Mouse (Mus musculus) embryonic fibroblast, embryonic 13.5 days (primary cell): ENCODE measurements around the gene Vmo1.

Experiments
- CTCF ChIP-seq: IDR thresholded peaks from 2 replicates; pipeline ENCODE4 v1.5.1; 2011; ENCODE audit warnings: mild to moderate bottlenecking, control low read depth, low read length, moderate library complexity, borderline replicate concordance; ENCODE audit not compliant: insufficient read depth
- POLR2A ChIP-seq: IDR thresholded peaks from 2 replicates; pipeline ENCODE4 v1.6.1; 2011; ENCODE audit warnings: low read depth, mild to moderate bottlenecking, control low read depth, low read length, moderate library complexity

DNA sequence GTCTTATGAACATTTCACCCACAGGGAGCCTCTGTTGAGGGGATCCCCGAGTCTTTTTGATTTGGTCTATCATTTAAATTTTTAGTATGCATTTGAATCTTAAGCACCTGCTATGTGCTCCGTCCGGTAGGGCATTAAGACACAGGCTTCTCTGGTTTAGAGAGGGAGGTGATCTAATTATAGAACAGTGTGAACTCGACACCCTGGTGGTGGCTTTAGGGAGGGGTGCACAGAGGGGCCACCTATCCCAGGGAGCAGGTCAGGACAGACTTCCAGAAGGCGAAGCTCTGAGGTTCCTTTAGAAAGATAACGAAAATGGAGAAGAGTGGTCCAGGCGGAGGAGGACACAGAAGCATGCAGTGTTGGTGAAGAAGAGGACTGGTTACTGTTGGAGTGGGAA is 30.1 kb upstream of the Vmo1 start:
- TF ChIP-seq CTCF (no peak), POLR2A (no peak)
